Mouse (Mus musculus) gastrocnemius, adult 8-10 months (tissue): ENCODE results near the gene Chka. TPM values are rescaled to one million over a fixed set of nuclear protein-coding genes. Genes with fewer than 3 reads are reported as not detected.

Source experiments
- total RNA-seq, 4 experiments: library from RNA; stranded (reverse); gene quantifications; 2 replicates each; pipeline ENCODE4 v1.2.4; 2022

Gene Chka
- total RNA-seq, 4 experiments from 2014 or later = 0.97 to 1.6 (median 1.2) TPM

Other genes with a start within 250 kb of the Chka start
- 10 to 100 TPM; 18.5 to 23.0 (median 19.6) TPM for gene Lrp5, start 165.2 kb upstream of the Chka start, total RNA-seq
- gene 1810055G02Rik, start 143.5 kb upstream of the Chka start, total RNA-seq = 1 to 10 TPM; 6.4 to 9.8 (median 7.9) TPM
- gene Kmt5b, start 84.4 kb upstream of the Chka start, total RNA-seq = 10 to 100 TPM; 15.5 to 21.3 (median 18.6) TPM
- gene Tcirg1, start 55.4 kb downstream of the Chka start, total RNA-seq = 1 to 10 TPM; 2.2 to 5.1 (median 3.0) TPM
- 100 to 1,000 TPM; 222 to 255 (median 235) TPM for gene Ndufs8, start 61.0 kb downstream of the Chka start, total RNA-seq
- 1 to 10 TPM; 1.0 to 2.6 (median 1.3) TPM for gene Aldh3b1, start 78.0 kb downstream of the Chka start, total RNA-seq
- 1 to 10 TPM; 3.2 to 4.5 (median 3.5) TPM for gene Unc93b1, start 83.4 kb downstream of the Chka start, total RNA-seq
- not detected for gene Aldh3b3, start 106.9 kb downstream of the Chka start, total RNA-seq
- under 1 TPM in 3 of 4 experiments, not detected in 1; 0.19 to 0.62 (median 0.52) TPM for gene Aldh3b2, start 120.6 kb downstream of the Chka start, total RNA-seq
- 1 to 10 TPM; 1.1 to 1.7 (median 1.5) TPM for gene Acy3, start 134.8 kb downstream of the Chka start, total RNA-seq
- under 1 TPM in 1 of 4 experiments, not detected in 3; 0.16 TPM for gene Tbx10, start 141.0 kb downstream of the Chka start, total RNA-seq
- gene Nudt8, start 148.8 kb downstream of the Chka start, total RNA-seq = 10 to 100 TPM; 19.0 to 24.8 (median 22.8) TPM
- under 1 TPM; 0.12 to 0.39 (median 0.15) TPM for gene Gm49405, start 148.9 kb downstream of the Chka start, total RNA-seq
- gene Doc2g, start 151.5 kb downstream of the Chka start, total RNA-seq = 1 to 10 TPM in 1 of 4 experiments, under 1 TPM in 3; 0.36 to 1.2 (median 0.73) TPM
- gene Ndufv1, start 161.0 kb downstream of the Chka start, total RNA-seq = 100 to 1,000 TPM; 435 to 477 (median 462) TPM
- gene Gstp1, start 186.2 kb downstream of the Chka start, total RNA-seq = 100 to 1,000 TPM; 411 to 453 (median 419) TPM
- 100 to 1,000 TPM; 240 to 258 (median 250) TPM for gene Gstp2, start 194.2 kb downstream of the Chka start, total RNA-seq
- gene Gstp3, start 207.8 kb downstream of the Chka start, total RNA-seq = not detected
- gene Cabp2, start 229.8 kb downstream of the Chka start, total RNA-seq = not detected
- gene Cdk2ap2, start 245.4 kb downstream of the Chka start, total RNA-seq = 10 to 100 TPM; 14.0 to 20.3 (median 18.0) TPM
- 1 to 10 TPM; 1.1 to 3.3 (median 2.4) TPM for gene Pitpnm1, start 248.2 kb downstream of the Chka start, total RNA-seq